Mouse (Mus musculus): Measurements from ENCODE around the gene Plxnc1. TPM values are rescaled to one million over a fixed set of nuclear protein-coding genes. Genes with fewer than 3 reads are reported as not detected.

Plxnc1 gene
- total RNA-seq, 2 experiments from 2014 or later: 58.4 to 67.3 TPM

- DNase-seq: no peak
- intact Hi-C loops (cut with DNase I): no loop called here
Measured at GRCm38 (mm10) chr10:94957705-94958104, 13.1 kb upstream of the Plxnc1 start.

GRCm38 (mm10) chr10:94947915-94948675, 3.5 kb upstream of the Plxnc1 start:
- intact Hi-C loops (cut with DNase I): loop anchor here (5.0 to 10.0 kb wide), 5 partner anchors 113 to 733 kb away; partner anchors contain the start of gene Cep83
- DNase-seq: no peak

- intact Hi-C loops (cut with DNase I): loop anchor here (5.0 to 10.0 kb wide), 5 partner anchors 113 to 733 kb away; partner anchors contain the start of gene Cep83
Measured at GRCm38 (mm10) chr10:94947386-94947785, 2.8 kb upstream of the Plxnc1 start.

GRCm38 (mm10) chr10:94945206-94945711, 624 bp upstream of the Plxnc1 start:
- intact Hi-C loops (cut with DNase I): loop anchor here (5.0 to 10.0 kb wide), 5 partner anchors 110 to 730 kb away; partner anchors contain the start of gene Cep83
- peak; percentile 73 for DNase-seq

More at GRCm38 (mm10) chr10:94947386-94947785, 2.8 kb upstream of the Plxnc1 start:
- DNase-seq: no peak

GRCm38 (mm10) chr10:94943846-94944690, 567 bp downstream of the Plxnc1 start:
- intact Hi-C loops (cut with DNase I): loop anchor here (10.0 kb wide), 3 partner anchors 109 to 729 kb away; no protein-coding TSS in a partner anchor
- peak; percentile 81 for DNase-seq

GRCm38 (mm10) chr10:94943401-94943845, 1.2 kb downstream of the Plxnc1 start:
- intact Hi-C loops (cut with DNase I): loop anchor here (10.0 kb wide), 3 partner anchors 109 to 729 kb away; no protein-coding TSS in a partner anchor
- peak; percentile 66 for DNase-seq

- DNase-seq: peak; percentile 66
- intact Hi-C loops (cut with DNase I): loop anchor here (10.0 kb wide), 3 partner anchors 108 to 728 kb away; no protein-coding TSS in a partner anchor
Measured at GRCm38 (mm10) chr10:94942449-94943041, 2.1 kb downstream of the Plxnc1 start.

GRCm38 (mm10) chr10:94941551-94941950, 3.1 kb downstream of the Plxnc1 start:
- intact Hi-C loops (cut with DNase I): loop anchor here (10.0 kb wide), 3 partner anchors 107 to 727 kb away; no protein-coding TSS in a partner anchor
- peak; percentile 65 for DNase-seq

GRCm38 (mm10) chr10:94940786-94941185, 3.8 kb downstream of the Plxnc1 start:
- DNase-seq: no peak
- intact Hi-C loops (cut with DNase I): loop anchor here (10.0 kb wide), 3 partner anchors 106 to 726 kb away; no protein-coding TSS in a partner anchor

- DNase-seq: no peak
- intact Hi-C loops (cut with DNase I): loop anchor here (10.0 kb wide), 3 partner anchors 105 to 725 kb away; no protein-coding TSS in a partner anchor
Measured at GRCm38 (mm10) chr10:94940061-94940460, 4.6 kb downstream of the Plxnc1 start.

GRCm38 (mm10) chr10:94938899-94939298, 5.7 kb downstream of the Plxnc1 start:
- no peak for DNase-seq
- intact Hi-C loops (cut with DNase I): no loop called here

GRCm38 (mm10) chr10:94938320-94938719, 6.3 kb downstream of the Plxnc1 start:
- intact Hi-C loops (cut with DNase I): no loop called here

GRCm38 (mm10) chr10:94935270-94935669, 9.4 kb downstream of the Plxnc1 start:
- no peak for DNase-seq
- intact Hi-C loops (cut with DNase I): no loop called here

More at GRCm38 (mm10) chr10:94938320-94938719, 6.3 kb downstream of the Plxnc1 start:
- no peak for DNase-seq

GRCm38 (mm10) chr10:94934151-94934614, 10.5 kb downstream of the Plxnc1 start:
- intact Hi-C loops (cut with DNase I): no loop called here
- DNase-seq: peak; percentile 90

- peak; percentile 37 for DNase-seq
- intact Hi-C loops (cut with DNase I): no loop called here
Measured at GRCm38 (mm10) chr10:94931961-94932832, 12.4 kb downstream of the Plxnc1 start.

- DNase-seq: no peak
- intact Hi-C loops (cut with DNase I): no loop called here
Measured at GRCm38 (mm10) chr10:94928164-94928563, 16.5 kb downstream of the Plxnc1 start.

GRCm38 (mm10) chr10:94926297-94926696, 18.3 kb downstream of the Plxnc1 start:
- no peak for DNase-seq
- intact Hi-C loops (cut with DNase I): no loop called here

GRCm38 (mm10) chr10:94924878-94925277, 19.8 kb downstream of the Plxnc1 start:
- DNase-seq: no peak
- intact Hi-C loops (cut with DNase I): no loop called here

- DNase-seq: no peak
- intact Hi-C loops (cut with DNase I): no loop called here
Measured at GRCm38 (mm10) chr10:94924450-94924849, 20.2 kb downstream of the Plxnc1 start.
